Mouse (Mus musculus) intestine, embryonic 14.5 days (tissue): ENCODE measurements at regions not wholly inside any gene's neighbourhood (a gene's known extent, or its start where the extent isn't known, plus 50 kb on each side); places are given as distances from the start of the nearest gene placed in this dataset.

ENCODE experiments used
- ATAC-seq: fragments of 200-750 bp; cut with Nextera tagmentation; replicated peaks from 2 replicates; pipeline ENCODE4 v1.8.0; 2017; ENCODE audit warnings: low read depth, moderate number of reproducible peaks, moderate TSS enrichment, moderate library complexity; ENCODE audit not compliant: low FRiP score, low TSS enrichment
- DNase-seq: peaks from one replicate; pipeline ENCODE4 v3.0.0-alpha.2; 2018; ENCODE audit warnings: low spot score
- H3K27ac ChIP-seq: fragments of 300-500 bp; sonication (generic); 2 replicates; pipeline ENCODE4 v1.5.1; 2014; ENCODE audit warnings: low read depth, mild to moderate bottlenecking, control low read depth
- H3K27me3 ChIP-seq: fragments of 300-500 bp; sonication (generic); replicated peaks from 2 replicates; pipeline ENCODE4 v1.6.1; 2014; ENCODE audit warnings: low read length, control low read depth; ENCODE audit not compliant: control insufficient read depth, insufficient read depth
- H3K36me3 ChIP-seq: fragments of 300-500 bp; sonication (generic); 2 replicates; pipeline ENCODE4 v1.6.1; 2014; ENCODE audit warnings: low read length, control low read depth; ENCODE audit not compliant: control insufficient read depth, insufficient read depth
- H3K4me1 ChIP-seq: fragments of 300-500 bp; sonication (generic); replicated peaks from 2 replicates; pipeline ENCODE4 v1.6.1; 2014; ENCODE audit warnings: low read length, control low read depth, mixed read lengths; ENCODE audit not compliant: control insufficient read depth, insufficient read depth
- H3K4me2 ChIP-seq: fragments of 300-500 bp; sonication (generic); 2 replicates; pipeline ENCODE4 v1.6.1; 2014; ENCODE audit warnings: low read length
- H3K4me3 ChIP-seq: fragments of 300-500 bp; sonication (generic); 2 replicates; pipeline ENCODE4 v1.5.1; 2014; ENCODE audit warnings: low read depth, low read length, control low read depth, mixed read lengths
- H3K9ac ChIP-seq: fragments of 300-500 bp; sonication (generic); 2 replicates; pipeline ENCODE4 v1.6.1; 2014; ENCODE audit warnings: mild to moderate bottlenecking, low read length
- H3K9me3 ChIP-seq: fragments of 300-500 bp; sonication (generic); 2 replicates; pipeline ENCODE4 v1.6.1; 2016; ENCODE audit warnings: low read length, control low read depth; ENCODE audit not compliant: control insufficient read depth
- WGBS: fragments of 180-500 bp; shearing (Covaris S2); extraction: QIAGEN DNeasy Blood & Tissue Kit; methylation state at CpG from one replicate; pipeline ENCODE4 v1.1.7; 2014; 5-methylcytosine and 5-hydroxymethylcytosine counted together

GRCm38 (mm10) chr14:79878285-79879019 is 105.4 kb upstream of the Olfm4 start:
- ATAC-seq, result no peak
- DNase-seq, result no peak
- Histone ChIP-seq H3K4me3 (no peak overlapping the region), H3K4me2 (no peak overlapping the region), H3K4me1 (no peaks in the 10 kb centered on the region), H3K27me3 (no peaks in the 10 kb centered on the region), H3K9ac (no peak overlapping the region), H3K27ac (no peak overlapping the region), H3K36me3 (no peaks in the 10 kb centered on the region), H3K9me3 (no peaks in the 10 kb centered on the region)
- WGBS, result 86% methylated on average over 17 of the region's 17 CpGs

GRCm38 (mm10) chr14:79873062-79873461 is 102.0 kb upstream of the Pcdh8 start:
- whole genome bisulfite sequencing, result 35% methylated on average over 13 of the region's 13 CpGs
- H3K4me2 ChIP-seq, result no peak overlapping the region
- no peak overlapping the region for H3K27ac ChIP-seq
- DNase-seq (no peak), ATAC-seq (no peak)
- no peaks in the 10 kb centered on the region for H3K4me1 ChIP-seq
- H3K9ac ChIP-seq, result no peak overlapping the region
- no peaks in the 10 kb centered on the region for H3K27me3 ChIP-seq
- no peak overlapping the region for H3K4me3 ChIP-seq
- H3K36me3 ChIP-seq, result no peaks in the 10 kb centered on the region
- H3K9me3 ChIP-seq, result no peaks in the 10 kb centered on the region

GRCm38 (mm10) chr14:79872430-79872829 is 101.3 kb upstream of the Pcdh8 start:
- Histone ChIP-seq H3K36me3 (no peaks in the 10 kb centered on the region), H3K9ac (no peak overlapping the region), H3K27ac (no peak overlapping the region), H3K4me2 (no peak overlapping the region), H3K9me3 (no peaks in the 10 kb centered on the region), H3K4me1 (no peaks in the 10 kb centered on the region), H3K4me3 (no peak overlapping the region), H3K27me3 (no peaks in the 10 kb centered on the region)
- 30% methylated on average over 1 of the region's 1 CpGs for WGBS
- DNase-seq (no peak), ATAC-seq (no peak)

- ATAC-seq (no peak), DNase-seq (no peak)
- Histone ChIP-seq H3K9me3 (no peaks in the 10 kb centered on the region), H3K36me3 (no peaks in the 10 kb centered on the region), H3K27me3 (no peaks in the 10 kb centered on the region), H3K4me2 (no peak overlapping the region), H3K4me3 (no peak overlapping the region), H3K9ac (no peak overlapping the region), H3K4me1 (no peaks in the 10 kb centered on the region), H3K27ac (no peak overlapping the region)
- 70% methylated on average over 1 of the region's 1 CpGs for WGBS
These were observed 98.2 kb upstream of the Pcdh8 start for GRCm38 (mm10) chr14:79869325-79869724.

GRCm38 (mm10) chr14:79856245-79856644 is 85.1 kb upstream of the Pcdh8 start:
- no peaks in the 10 kb centered on the region for H3K36me3 ChIP-seq
- no peak overlapping the region for H3K9ac ChIP-seq
- H3K9me3 ChIP-seq, result no peaks in the 10 kb centered on the region
- no peak overlapping the region for H3K4me2 ChIP-seq
- DNase-seq (no peak), ATAC-seq (no peak)
- no peak overlapping the region for H3K4me3 ChIP-seq
- no peaks in the 10 kb centered on the region for H3K4me1 ChIP-seq
- no peaks in the 10 kb centered on the region for H3K27me3 ChIP-seq
- no peak overlapping the region for H3K27ac ChIP-seq
- 93% methylated on average over 7 of the region's 7 CpGs for WGBS

GRCm38 (mm10) chr14:79854216-79854615 is 83.1 kb upstream of the Pcdh8 start:
- H3K27me3 ChIP-seq, result no peaks in the 10 kb centered on the region
- H3K9ac ChIP-seq, result no peak overlapping the region
- no peaks in the 10 kb centered on the region for H3K4me1 ChIP-seq
- H3K4me3 ChIP-seq, result no peak overlapping the region
- H3K4me2 ChIP-seq, result no peak overlapping the region
- no peak overlapping the region for H3K27ac ChIP-seq
- no peak for ATAC-seq
- H3K9me3 ChIP-seq, result no peaks in the 10 kb centered on the region
- no peak for DNase-seq
- H3K36me3 ChIP-seq, result no peaks in the 10 kb centered on the region
- 88% methylated on average over 5 of the region's 5 CpGs for WGBS

- no peak overlapping the region for H3K27ac ChIP-seq
- WGBS, result 79% methylated on average over 10 of the region's 10 CpGs
- no peaks in the 10 kb centered on the region for H3K4me1 ChIP-seq
- no peak overlapping the region for H3K4me2 ChIP-seq
- ATAC-seq (no peak), DNase-seq (no peak)
- no peaks in the 10 kb centered on the region for H3K36me3 ChIP-seq
- no peaks in the 10 kb centered on the region for H3K27me3 ChIP-seq
- no peak overlapping the region for H3K9ac ChIP-seq
- H3K9me3 ChIP-seq, result no peaks in the 10 kb centered on the region
- no peak overlapping the region for H3K4me3 ChIP-seq
These were observed 81.6 kb upstream of the Pcdh8 start for GRCm38 (mm10) chr14:79852683-79853082.

- H3K9me3 ChIP-seq, result no peaks in the 10 kb centered on the region
- H3K4me2 ChIP-seq, result no peak overlapping the region
- ATAC-seq (no peak), DNase-seq (no peak)
- no peak overlapping the region for H3K4me3 ChIP-seq
- no peaks in the 10 kb centered on the region for H3K4me1 ChIP-seq
- H3K27me3 ChIP-seq, result no peaks in the 10 kb centered on the region
- WGBS, result 82% methylated on average over 7 of the region's 7 CpGs
- H3K9ac ChIP-seq, result no peak overlapping the region
- H3K27ac ChIP-seq, result no peak overlapping the region
- no peaks in the 10 kb centered on the region for H3K36me3 ChIP-seq
These were observed 80.7 kb upstream of the Pcdh8 start for GRCm38 (mm10) chr14:79851795-79852194.

GRCm38 (mm10) chr14:79851231-79851630 is 80.1 kb upstream of the Pcdh8 start:
- H3K9me3 ChIP-seq, result no peaks in the 10 kb centered on the region
- no peaks in the 10 kb centered on the region for H3K27me3 ChIP-seq
- no peak overlapping the region for H3K9ac ChIP-seq
- DNase-seq (no peak), ATAC-seq (no peak)
- no peak overlapping the region for H3K4me3 ChIP-seq
- no peak overlapping the region for H3K27ac ChIP-seq
- WGBS, result 75% methylated on average over 10 of the region's 10 CpGs
- no peaks in the 10 kb centered on the region for H3K4me1 ChIP-seq
- H3K36me3 ChIP-seq, result no peaks in the 10 kb centered on the region
- H3K4me2 ChIP-seq, result no peak overlapping the region
